Mouse (Mus musculus) large intestine, adult 2 months (tissue): ENCODE measurements around the gene Tbc1d1. TPM values are rescaled to one million over a fixed set of nuclear protein-coding genes. Genes with fewer than 3 reads are reported as not detected.

Source experiments
- DNase-seq: peaks from one replicate; pipeline ENCODE4 v3.0.0-alpha.2; 2012; ENCODE audit warnings: low read depth, low spot score
- WGBS: fragments of 180-500 bp; shearing (Covaris S2); methylation state at CpG from one replicate; pipeline ENCODE4 v1.1.7; 2018; 5-methylcytosine and 5-hydroxymethylcytosine counted together
- polyA plus RNA-seq: library from polyadenylated mRNA; depleted of rRNA; stranded (reverse); fragments of >200 nt; gene quantifications from 2 replicates; pipeline ENCODE4 v1.2.3, GENCODE M21; 2012

The Tbc1d1 gene
- polyA plus RNA-seq, 1 experiment, result 14.4 TPM

DNA sequence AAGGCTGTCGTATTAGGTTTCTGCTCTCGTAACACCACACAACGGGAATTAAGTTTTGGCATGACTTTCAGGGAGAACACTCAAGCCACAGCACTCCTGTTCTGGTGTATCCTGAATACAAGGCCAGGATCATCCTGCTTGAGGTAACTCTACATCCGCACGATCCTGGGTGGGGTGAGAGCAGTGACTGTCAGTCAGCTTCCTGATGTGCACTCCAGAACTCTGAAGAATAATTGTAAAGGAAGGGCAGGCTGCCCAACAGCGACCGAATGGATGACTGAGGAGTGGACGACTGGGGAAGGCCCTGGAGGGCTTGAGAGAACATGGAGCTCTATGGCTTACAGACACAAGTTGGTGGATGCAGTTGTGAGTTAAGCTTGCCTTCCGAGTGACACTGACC is 210.0 kb downstream of the Tbc1d1 start:
- no peak for DNase-seq
- 77% methylated on average over 9 of the region's 9 CpGs for WGBS

DNA sequence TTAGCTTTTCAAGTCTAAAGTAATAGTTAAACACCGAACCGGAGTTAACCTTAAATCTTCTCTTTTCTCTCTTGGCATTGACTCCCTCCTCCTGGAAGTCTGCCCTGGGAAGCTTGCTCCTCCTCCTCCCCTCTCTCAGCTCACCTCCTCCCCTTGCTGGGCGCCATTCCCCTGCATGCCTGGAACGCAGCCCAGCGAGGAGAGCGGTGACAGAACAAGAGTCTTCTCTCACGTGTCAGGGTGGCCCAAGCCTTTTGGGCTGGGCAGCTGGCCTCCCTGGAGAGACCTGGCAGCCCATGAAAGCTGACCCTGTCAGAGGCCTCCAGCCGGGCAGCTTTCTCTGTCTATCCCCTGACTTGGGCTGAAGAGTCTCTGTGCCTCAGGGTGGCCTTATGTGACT is 211.3 kb downstream of the Tbc1d1 start:
- 3% methylated on average over 8 of the region's 8 CpGs for WGBS
- no peak for DNase-seq

DNA sequence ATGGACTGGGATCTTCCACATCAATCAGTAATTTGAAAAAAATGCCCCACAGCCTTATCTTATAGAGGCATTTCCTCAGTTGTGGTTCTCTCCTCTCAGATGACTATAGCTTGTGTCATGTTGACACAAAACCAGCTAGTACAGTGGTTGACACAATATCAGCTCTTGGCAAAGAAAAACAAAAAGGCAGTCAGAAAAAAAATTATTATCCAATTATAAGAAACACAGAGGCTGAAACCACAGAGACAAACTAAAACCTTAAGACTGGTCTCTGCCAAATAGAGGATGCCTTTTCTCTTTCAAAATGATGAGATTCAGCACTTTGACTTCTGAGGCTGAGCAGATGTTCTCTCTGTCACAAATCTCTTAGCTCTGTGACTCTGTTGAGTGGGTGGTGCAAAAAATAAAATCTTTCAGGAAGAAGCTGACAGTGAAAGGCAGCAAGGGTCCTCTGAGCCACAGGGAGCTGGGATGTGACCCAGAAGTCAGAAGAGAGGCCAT is 215.3 kb downstream of the Tbc1d1 start:
- DNase-seq, result no peak

DNA sequence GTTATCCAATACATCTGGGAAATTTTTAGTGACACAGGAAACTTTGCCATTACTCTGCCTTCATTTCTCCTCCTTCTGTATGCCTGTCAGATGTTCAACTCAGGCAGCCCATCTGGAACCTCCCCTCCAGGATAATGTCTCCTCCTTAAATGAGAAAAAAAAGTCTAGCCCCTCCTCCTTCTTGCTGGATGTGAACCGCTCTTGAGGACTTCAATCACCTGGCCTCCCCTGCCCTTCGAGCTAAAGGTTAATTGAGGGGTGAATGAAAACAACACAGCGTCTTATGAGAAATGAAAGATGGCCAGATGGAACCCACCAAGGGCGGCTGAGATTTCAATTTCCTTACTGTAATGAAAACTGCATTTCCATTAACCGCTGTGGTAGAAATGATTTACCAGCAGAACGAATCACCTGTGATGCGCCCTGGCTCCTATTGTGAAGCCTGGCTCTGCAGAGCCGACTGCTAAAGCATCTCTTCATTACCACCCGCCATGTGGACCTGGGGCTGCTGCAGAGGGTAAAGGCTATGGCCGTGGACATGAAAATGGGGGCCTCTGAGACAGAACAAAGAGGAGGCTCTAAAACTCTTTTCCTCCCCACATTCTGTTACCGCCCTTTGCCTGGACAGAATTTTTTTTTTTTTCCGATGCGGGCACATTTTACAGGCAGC is 216.3 kb downstream of the Tbc1d1 start:
- 94% methylated on average over 13 of the region's 13 CpGs for WGBS
- DNase-seq, result no peak

DNA sequence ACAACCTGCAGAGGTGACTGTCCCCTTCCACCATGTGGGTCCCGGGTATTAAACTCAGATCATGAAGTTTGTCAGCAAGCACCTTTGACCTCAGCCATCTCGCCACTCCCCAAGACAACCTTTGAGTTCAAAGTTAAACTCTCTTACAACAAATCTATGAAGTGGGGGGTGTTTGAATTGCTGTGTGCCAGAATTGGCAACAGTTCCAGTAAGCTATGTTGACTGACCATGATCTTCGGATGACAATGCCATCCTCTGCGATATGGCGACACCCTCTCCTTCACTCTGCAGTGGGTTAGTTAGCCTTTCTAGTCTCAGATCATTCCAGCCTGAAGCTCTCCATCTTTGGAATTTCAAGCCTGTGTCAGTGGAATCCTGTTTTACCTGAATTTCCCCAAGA is 217.6 kb downstream of the Tbc1d1 start:
- no peak for DNase-seq
- 58% methylated on average over 5 of the region's 5 CpGs for whole genome bisulfite sequencing

DNA sequence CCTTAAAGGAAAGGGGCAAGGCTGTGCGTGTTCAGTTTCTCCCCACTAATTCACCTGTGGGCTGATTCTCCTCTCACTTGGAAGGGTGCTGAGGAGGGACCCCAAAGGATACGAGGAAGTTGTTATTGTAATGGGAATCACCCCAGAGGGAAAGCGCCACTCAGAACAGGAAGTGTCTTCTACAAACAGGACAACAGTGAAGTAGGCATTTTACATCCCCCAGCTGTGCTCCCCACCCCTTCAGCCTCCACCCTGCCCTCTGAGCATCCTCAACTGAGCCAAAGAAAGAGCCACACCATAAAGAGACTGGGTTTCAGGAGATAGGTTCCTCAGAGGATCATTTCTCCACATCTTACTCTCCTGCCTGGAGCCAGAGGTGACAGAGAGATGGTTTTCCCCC is 219.7 kb downstream of the Tbc1d1 start:
- no peak for DNase-seq
- WGBS, result 41% methylated on average over 3 of the region's 3 CpGs

DNA sequence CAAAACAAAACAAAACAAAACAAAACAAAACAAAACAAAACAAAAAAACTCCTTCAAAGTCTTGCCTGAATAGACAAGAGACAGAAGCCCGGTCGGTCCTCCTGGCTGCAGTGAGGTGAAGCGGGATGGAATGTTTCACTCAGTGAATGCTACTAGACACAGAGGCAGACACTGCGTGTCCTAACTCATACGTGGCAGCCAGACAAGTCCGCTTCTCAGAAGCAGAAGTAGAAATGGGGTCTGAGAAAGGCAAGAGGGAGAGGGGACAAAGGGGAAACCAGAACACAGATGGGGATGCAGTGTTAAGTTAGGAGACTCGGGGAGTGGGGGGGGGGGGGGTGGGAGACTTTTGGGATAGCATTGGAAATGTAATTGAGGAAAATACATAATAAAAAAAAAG is 220.4 kb downstream of the Tbc1d1 start:
- DNase-seq, result no peak
- WGBS, result 75% methylated on average over 7 of the region's 7 CpGs

DNA sequence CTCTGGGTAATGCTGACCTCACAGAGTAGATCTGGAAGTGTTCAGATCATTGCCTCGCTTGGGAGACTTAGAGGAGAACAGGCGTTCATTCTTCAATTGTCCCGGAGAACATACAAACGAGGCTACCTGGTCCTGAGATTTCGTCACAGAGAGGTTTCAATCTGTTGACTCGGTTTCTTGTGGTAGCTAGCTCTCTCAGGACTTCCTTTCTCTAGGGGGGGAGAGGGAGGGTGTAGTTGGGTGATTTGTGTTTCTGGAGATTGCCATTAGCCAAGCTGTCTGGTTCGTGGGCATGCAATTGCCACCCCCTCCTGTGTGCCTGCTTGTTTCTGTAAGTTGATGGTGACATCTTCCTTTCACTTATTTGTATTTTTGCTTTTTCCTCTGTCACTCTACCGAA is 221.6 kb downstream of the Tbc1d1 start:
- 82% methylated on average over 8 of the region's 8 CpGs for WGBS

DNA sequence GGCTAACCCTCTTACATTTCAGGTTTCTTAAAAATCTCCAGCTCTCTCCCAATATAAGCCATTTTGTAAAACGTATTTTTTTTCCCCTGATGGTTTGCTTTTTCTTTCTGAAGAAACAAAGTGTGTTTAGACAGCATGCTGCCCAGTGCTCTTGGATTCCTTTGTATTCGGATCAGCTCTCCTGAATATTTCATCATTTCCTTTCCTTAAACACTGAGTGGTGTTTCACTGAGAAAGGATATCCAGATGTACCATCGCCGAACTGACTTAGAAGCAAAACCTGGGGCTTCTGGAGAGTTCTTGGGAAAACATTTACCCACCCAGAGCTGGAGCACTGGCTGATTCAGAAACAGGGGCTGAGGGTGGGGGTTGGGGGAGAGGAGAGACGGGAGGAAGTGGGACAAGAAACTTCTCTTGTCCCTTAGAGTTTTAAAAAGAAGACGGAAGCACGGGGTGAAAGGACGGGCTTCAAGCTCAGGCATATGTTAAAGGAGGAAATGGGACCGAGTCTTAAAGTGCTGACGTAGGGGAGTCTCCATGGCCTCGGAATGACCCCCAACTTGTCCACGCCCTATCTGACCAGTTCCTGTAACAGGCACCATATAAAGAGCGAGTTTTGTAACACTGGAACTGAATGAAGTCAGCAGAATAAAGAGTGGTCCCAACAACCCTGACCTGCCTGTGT is 222.6 kb downstream of the Tbc1d1 start:
- DNase-seq, result no peak

More for the DNA sequence above, 221.6 kb downstream of the Tbc1d1 start:
- no peak for DNase-seq

DNA sequence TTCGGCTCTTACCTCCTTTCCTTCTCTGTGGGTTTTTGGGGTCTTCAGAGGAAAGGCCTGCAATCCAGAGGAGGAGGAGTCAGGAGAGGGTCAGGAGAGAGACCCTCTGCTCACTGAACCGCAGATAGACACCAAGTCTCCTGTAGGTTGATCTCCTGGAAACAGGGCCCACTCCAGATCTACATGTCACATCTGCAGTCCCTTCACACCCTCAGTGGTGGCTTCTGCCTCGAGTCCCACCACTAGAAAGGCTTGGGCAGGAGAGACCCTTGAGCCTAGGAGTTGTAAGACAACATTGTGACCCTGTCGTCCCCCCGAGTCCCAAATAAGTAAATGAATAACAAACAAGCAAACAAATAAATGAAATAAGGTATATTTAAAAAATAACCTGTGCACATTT is 223.7 kb downstream of the Tbc1d1 start:
- WGBS, result 91% methylated on average over 5 of the region's 5 CpGs
- no peak for DNase-seq

More for the DNA sequence above, 222.6 kb downstream of the Tbc1d1 start:
- 42% methylated on average over 13 of the region's 13 CpGs for WGBS

DNA sequence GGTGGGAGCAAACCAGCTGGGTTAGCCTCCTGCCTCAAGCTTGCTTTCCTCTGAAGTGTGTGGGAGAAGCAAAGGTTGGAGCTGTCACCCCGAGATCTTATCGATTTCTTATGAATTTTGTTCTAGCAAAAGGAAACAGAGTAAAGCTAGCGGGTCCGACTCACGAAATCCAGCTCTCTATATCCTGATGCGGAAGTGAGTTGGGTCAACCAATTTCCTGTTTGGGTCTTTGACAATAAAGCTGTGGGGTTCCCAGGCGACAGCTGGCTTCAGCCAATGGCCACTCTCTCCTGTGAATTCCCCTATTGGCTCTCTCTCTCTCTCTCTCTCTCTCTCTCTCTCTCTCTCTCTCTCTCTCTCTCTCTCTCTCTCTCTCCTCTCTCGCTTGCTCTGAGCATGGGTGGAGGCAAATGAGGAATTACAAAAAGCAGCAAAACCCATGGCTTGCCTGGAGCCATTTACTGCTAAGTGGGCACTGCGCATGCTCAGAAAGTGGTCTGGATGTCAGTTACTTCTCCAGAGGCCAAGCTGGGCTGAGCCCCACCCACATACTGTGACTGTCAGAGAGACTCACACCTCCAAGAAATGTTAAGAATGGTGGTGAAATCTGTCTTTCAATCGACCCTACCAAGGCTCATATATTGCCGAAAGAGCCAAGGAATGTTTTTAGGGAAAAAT is 224.7 kb downstream of the Tbc1d1 start:
- 68% methylated on average over 11 of the region's 11 CpGs for WGBS
- no peak for DNase-seq

DNA sequence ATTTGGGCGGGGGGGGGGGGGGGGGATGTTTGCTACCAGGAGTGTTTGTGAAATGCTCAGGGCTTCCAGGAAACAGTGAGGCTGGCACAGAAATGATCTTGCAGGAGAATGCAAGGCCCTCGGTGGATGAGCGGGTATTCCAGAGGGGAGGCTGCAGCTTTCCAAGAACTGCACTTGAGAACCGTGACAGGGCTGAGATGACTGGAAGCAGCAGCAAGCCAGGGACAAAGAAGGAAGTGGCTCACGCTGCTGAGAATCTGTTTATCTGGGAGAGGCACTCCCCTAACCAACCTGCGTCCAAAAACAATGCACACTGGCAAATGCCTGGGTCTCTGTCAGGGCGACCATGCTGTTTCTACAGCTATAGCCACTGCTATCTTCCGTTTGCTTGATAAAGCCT is 225.4 kb downstream of the Tbc1d1 start:
- 22% methylated on average over 8 of the region's 8 CpGs for WGBS

DNA sequence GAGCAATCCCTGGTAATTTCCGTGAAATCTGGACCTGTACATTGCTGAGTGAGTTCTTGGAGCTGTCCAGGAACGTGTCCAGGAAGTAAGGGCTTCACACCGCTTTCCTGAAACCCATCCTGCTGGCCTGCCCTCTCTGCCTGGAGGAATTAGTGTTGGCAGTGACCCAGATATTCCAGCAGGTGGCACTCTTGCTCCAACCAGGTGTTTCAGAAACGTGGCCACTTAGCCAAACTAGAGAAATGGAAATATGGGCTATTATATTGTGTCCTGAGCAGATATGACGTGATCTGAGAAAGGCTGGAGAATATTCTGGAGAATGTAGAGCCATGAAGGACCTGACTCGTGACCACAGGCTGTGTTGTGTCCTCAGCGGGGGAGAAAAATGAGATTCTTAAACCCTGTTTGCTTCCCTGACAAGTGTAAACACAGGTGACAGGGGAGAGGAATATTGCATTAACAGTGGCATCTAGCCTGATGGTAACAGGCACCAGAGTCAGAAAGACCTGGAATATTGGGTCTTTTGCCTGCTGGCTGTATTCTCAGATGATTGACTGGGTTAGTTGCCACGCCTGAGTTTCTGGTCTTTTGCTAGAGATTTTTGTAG is 226.4 kb downstream of the Tbc1d1 start:
- DNase-seq, result peak; percentile 83
- WGBS, result 10% methylated on average over 8 of the region's 8 CpGs

More for the DNA sequence above, 225.4 kb downstream of the Tbc1d1 start:
- DNase-seq, result no peak

DNA sequence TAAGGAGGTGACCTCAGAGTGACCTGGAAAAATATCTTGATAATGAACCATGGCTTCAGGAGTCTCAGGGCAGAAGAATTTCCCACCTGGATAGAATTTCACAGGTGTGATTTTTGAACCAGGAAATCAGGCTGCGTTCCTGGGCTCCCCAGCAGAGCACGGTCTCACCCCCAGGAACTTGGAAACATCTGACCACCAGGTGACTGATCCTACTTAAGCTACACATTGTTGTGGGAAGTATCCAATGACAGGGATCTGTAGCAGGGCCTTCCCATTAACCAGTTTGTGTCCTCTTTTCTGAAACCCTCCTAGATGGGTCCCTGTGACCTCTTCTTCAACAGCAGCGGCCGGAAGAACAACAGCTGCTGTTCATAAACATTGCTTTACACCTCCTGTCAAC is 227.1 kb downstream of the Tbc1d1 start:
- WGBS, result 56% methylated on average over 4 of the region's 4 CpGs
- DNase-seq, result no peak

DNA sequence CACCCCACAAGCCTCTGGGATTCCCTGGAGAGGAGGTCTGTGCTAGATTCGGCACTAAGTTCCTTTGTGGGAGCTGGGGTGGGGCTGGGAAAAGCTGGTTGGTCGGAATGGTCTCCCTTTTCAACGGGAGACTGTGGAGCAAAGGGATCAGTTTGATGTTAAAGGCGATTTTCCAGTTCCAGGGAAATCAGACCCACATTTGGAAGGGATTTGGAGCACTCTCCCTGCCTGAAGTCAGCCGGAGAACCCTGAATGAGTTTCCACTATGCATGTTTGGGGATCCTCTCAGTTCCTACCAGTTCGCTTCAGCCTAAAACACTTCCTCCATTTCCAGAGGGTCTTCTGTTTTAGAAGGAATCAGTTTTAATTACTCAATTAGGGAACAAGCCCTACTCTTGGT is 228.4 kb downstream of the Tbc1d1 start:
- 82% methylated on average over 6 of the region's 6 CpGs for WGBS
- DNase-seq, result no peak

DNA sequence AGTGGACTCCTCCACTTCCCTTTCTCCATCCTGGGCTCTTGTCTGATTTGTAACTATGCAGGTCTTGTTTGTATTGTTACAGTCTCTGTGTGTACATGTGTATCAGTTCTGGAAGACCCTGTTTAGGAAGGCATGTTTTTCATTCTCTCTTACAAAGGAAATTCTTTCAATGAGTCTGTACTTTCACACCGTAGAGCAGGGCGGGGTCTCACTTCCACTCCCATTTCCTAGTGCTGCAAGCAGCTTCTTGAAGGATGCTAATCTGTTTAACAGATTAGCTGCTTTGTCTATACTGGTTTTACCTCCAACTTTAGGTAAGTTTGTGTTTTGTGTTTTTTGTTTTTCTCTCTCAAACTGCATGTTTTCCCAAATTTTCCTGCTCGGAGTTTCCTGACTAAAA is 230.9 kb downstream of the Tbc1d1 start:
- no peak for DNase-seq
- WGBS, result 61% methylated on average over 3 of the region's 3 CpGs

DNA sequence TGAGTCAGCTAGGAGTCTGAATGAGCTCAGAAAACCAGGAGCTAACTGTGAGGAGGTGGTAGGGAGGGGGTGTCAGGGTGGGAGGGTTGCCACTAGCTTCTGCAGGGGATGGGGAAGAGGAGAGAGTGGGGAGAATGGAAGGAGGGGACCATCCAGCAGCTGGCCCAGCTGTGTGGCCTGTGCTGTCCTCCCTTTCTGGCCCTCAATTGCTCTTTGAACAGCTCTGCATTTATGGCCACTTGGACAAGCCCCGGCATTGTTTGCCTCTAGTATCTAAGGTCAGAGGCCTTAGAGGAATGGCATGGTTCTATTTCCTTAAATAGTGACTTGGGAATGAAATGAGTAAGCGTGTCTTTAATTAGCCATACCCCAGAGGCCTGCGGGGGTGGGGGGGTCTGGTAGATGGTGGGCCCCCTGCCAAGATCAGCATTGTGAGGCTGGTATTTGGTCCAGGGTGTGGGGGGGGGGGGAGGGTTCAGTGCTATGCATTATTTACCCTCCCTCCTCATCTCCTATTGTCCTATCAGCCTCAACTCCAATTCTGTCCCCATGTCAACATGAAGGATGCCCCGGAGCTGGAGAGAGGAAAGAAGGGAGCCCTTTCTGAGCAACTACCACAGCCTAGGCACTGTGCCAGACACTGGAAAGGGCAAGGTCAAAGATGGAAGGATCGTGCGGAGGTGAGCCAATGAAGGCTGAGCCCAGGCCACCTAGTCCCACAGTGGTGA is 233.3 kb downstream of the Tbc1d1 start:
- WGBS, result 15% methylated on average over 6 of the region's 6 CpGs
- no peak for DNase-seq

DNA sequence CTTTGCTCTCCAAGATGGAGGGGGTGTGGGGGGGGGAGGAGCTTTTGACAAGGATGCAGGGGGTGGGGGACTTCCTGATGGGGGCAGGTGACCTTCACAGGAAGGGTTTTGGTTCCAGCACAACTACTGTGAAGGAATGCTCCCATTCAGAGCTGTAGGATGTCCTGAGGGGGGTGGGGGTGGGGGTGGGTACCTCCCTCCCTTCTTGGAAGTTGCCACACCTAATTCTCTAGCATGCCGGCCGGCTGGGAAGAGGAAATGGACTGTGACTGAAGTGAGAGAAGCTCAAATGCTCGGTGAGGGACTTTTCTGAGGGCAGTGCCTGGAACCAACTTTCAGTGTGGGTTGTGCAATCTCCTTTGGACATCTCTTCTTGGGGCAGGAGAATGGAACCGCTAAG is 235.2 kb downstream of the Tbc1d1 start:
- DNase-seq, result no peak
- WGBS, result 24% methylated on average over 4 of the region's 4 CpGs

DNA sequence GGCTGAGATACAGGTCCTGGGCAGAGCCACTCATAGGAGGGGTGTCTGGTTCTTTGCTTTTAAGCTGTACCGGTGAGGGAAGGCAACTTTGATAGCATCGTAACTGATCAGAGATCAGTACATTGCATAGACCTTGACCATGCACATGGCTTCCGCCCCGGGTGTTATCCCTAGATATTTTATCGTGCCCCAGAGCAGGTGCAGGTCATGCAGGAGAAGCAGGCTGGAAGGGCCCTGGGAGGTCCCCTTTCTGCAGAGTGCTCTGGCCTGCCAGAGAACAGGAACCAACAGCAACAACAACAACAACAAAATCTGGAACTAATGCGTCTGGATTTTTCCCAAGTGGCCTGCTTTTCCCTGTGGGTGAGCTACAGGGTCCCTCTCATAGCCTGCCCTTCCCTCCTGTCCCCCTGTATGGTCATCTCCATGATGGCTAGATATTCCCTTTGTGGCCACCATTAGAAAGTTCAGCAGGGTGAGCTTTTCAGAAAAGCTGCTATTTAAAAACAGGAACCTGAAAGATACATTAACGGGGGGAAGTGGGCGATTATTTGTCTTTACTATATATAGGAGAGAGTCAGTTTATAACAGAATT is 236.4 kb downstream of the Tbc1d1 start:
- WGBS, result 70% methylated on average over 8 of the region's 8 CpGs
- no peak for DNase-seq
